Mouse (Mus musculus): ENCODE measurements at regions not wholly inside any gene's neighbourhood (a gene's known extent, or its start where the extent isn't known, plus 50 kb on each side); places are given as distances from the start of the nearest gene placed in this dataset.

- TF ChIP-seq JUN (IDR thresholded peaks at IDR 0.05; ENCODE audit: insufficient read depth, low read depth, low read length) = no peak
- no peak for TF ChIP-seq MAFK (IDR thresholded peaks at IDR 0.05; ENCODE audit: insufficient replicate concordance, low read length)
- TF ChIP-seq CTCF (conservative IDR thresholded peaks at IDR 0.05 in 1 of 2, IDR thresholded peaks at IDR 0.05 in 1 of 2; ENCODE audit: low read depth in 2 of 2, low read length in 2 of 2) = no peak
- no peak for TF ChIP-seq USF1 (IDR thresholded peaks at IDR 0.05; ENCODE audit: low read depth, low read length)
- no peak for TF ChIP-seq EP300 (IDR thresholded peaks at IDR 0.05; ENCODE audit: low read length)
- TF ChIP-seq GABPA (IDR thresholded peaks at IDR 0.05; ENCODE audit: insufficient replicate concordance, low read depth, low read length) = no peak
- TF ChIP-seq JUND (conservative IDR thresholded peaks at IDR 0.05; ENCODE audit: low read depth, low read length) = no peak
- TF ChIP-seq POLR2A (IDR thresholded peaks at IDR 0.05; ENCODE audit: low read depth, low read length) = no peak
- TF ChIP-seq ETS1 (conservative IDR thresholded peaks at IDR 0.05; ENCODE audit: low read depth, low read length) = no peak
- no peak for TF ChIP-seq KAT2A (IDR thresholded peaks at IDR 0.05; ENCODE audit: insufficient replicate concordance, low read length)
- no peak for TF ChIP-seq NELFE (IDR thresholded peaks at IDR 0.05; ENCODE audit: low read depth, low read length)
- TF ChIP-seq CHD1 (IDR thresholded peaks at IDR 0.05; ENCODE audit: low read depth, low read length) = no peak
These were observed 88.2 kb upstream of the Ppp1r12a start for GRCm38 (mm10) chr10:108073828-108074227.
